ENCODE assay signal across 23 mouse cellular contexts in genomic region chr3:154208479-154208878, GRCm38 (mm10).
DNase-seq lines count a peak whose midpoint lies in the region; ATAC-seq and TF ChIP-seq lines count a peak whose summit lies in the region.
"Had no signal": no experiment of that assay in that cellular context is flagged by ENCODE, and none has a peak within 500 bp of the region (broad histone marks: within the 10 kb centered on the region; RNA-seq: fewer than 3 reads in every experiment).

No protein-coding gene starts in this region.

- no peaks in the 10 kb centered on the region for H3K36me3 ChIP-seq in forebrain, embryonic 11.5 days (ENCODE audit: control insufficient read depth, insufficient read depth, low read length)
- H3K36me3 ChIP-seq in forebrain, postnatal 0 days (ENCODE audit: insufficient read depth) = no peaks in the 10 kb centered on the region
- H3K36me3 ChIP-seq in CH12.LX (replicated peaks in 1 of 2; ENCODE audit: control insufficient read depth in 1 of 2, insufficient read depth in 1 of 2, low read length in 1 of 2) = no peaks in the 10 kb centered on the region
- no peaks in the 10 kb centered on the region for H3K36me3 ChIP-seq in ES-E14 (ENCODE audit: control insufficient read depth, insufficient read depth, low read length, poor library complexity, severe bottlenecking)
- H3K36me3 ChIP-seq in intestine, embryonic 16.5 days (ENCODE audit: control insufficient read depth, insufficient read depth, low read length) = no peaks in the 10 kb centered on the region
- H3K36me3 ChIP-seq: G1E had no signal

- no peak for TF ChIP-seq RAD21 in CH12.LX (IDR thresholded peaks at IDR 0.05; ENCODE audit: low read depth, low read length)

- no peaks in the 10 kb centered on the region for H3K9me3 ChIP-seq in forebrain, embryonic 11.5 days (ENCODE audit: control insufficient read depth, low read length)
- no peaks in the 10 kb centered on the region for H3K9me3 ChIP-seq in forebrain, postnatal 0 days (ENCODE audit: low read length)
- H3K9me3 ChIP-seq in CH12.LX (replicated peaks; ENCODE audit: low read length) = no peaks in the 10 kb centered on the region
- H3K9me3 ChIP-seq in ES-E14 (ENCODE audit: control insufficient read depth, insufficient read depth, low read depth, low read length) = no peaks in the 10 kb centered on the region
- no peaks in the 10 kb centered on the region for H3K9me3 ChIP-seq in intestine, embryonic 16.5 days (ENCODE audit: control insufficient read depth, low read length)

- no peak overlapping the region for H3K27ac ChIP-seq in forebrain, embryonic 11.5 days (ENCODE audit: low read depth, low read length)
- no peak overlapping the region for H3K27ac ChIP-seq in forebrain, postnatal 0 days (ENCODE audit: low read depth, low read length)
- H3K27ac ChIP-seq in CH12.LX (ENCODE audit: insufficient read depth, low read depth) = no peak overlapping the region
- no peak overlapping the region for H3K27ac ChIP-seq in ES-E14 (ENCODE audit: insufficient read depth, low read depth, low read length, poor library complexity, severe bottlenecking)
- no peak overlapping the region for H3K27ac ChIP-seq in intestine, embryonic 16.5 days (ENCODE audit: low read length)

- no peak for TF ChIP-seq CTCF in forebrain, postnatal 0 days (IDR thresholded peaks at IDR 0.05; ENCODE audit: low read depth)
- no peak for TF ChIP-seq CTCF in CH12.LX (conservative IDR thresholded peaks at IDR 0.05 in 1 of 2, IDR thresholded peaks at IDR 0.05 in 1 of 2; ENCODE audit: low read depth in 2 of 2, low read length in 2 of 2)

- TF ChIP-seq POLR2A in CH12.LX (IDR thresholded peaks at IDR 0.05; ENCODE audit: low read depth, low read length) = no peak

- no peaks in the 10 kb centered on the region for H3K79me2 ChIP-seq in CH12.LX (replicated peaks; ENCODE audit: control insufficient read depth, extremely low read depth, insufficient read depth, poor library complexity, severe bottlenecking)

- peak; percentile 4 for DNase-seq in forebrain, embryonic 11.5 days (ENCODE audit: low spot score)
- no peak for DNase-seq in forebrain, postnatal 0 days
- peak; percentile 9 for DNase-seq in heart, adult 11 months
- no peak for DNase-seq in heart, adult 9 months (ENCODE audit: low spot score in 2 of 2)
- no peak for DNase-seq in CH12.LX (ENCODE audit: extremely low read depth)
- no peak for DNase-seq in ES-E14 (ENCODE audit: low read depth, low spot score)
- no peak for DNase-seq in layer of hippocampus, postnatal 36 days
- DNase-seq: adrenal gland, adult 2 months; adrenal gland, adult 8-10 months; adrenal gland, postnatal 10 days; adrenal gland, postnatal 14 days; adrenal gland, postnatal 25 days; adrenal gland, postnatal 36 days; B cell, adult 2 months; cerebellum, adult 11 months; cerebellum, adult 11-12 months; cerebellum, adult 18-20 months; cerebellum, adult 2 months had no signal

- dilution Hi-C loops in CH12.LX (cut with MboI; ENCODE audit: extremely low pct_ligation_motif_present, extremely low pct_unique_long_range_greater_than_20kb, low sequenced_read_pairs) = no loop called here

- 91% methylated on average over 2 of the region's 2 CpGs for WGBS in forebrain, embryonic 11.5 days
- WGBS in forebrain, postnatal 0 days = 93% methylated on average over 2 of the region's 2 CpGs
- 91% methylated on average over 2 of the region's 2 CpGs for WGBS in intestine, embryonic 16.5 days

- H3K27me3 ChIP-seq in forebrain, embryonic 11.5 days (ENCODE audit: control insufficient read depth, insufficient read depth, low read length) = no peaks in the 10 kb centered on the region
- no peaks in the 10 kb centered on the region for H3K27me3 ChIP-seq in forebrain, postnatal 0 days (ENCODE audit: insufficient read depth, low read length)
- no peaks in the 10 kb centered on the region for H3K27me3 ChIP-seq in CH12.LX (replicated peaks)
- no peaks in the 10 kb centered on the region for H3K27me3 ChIP-seq in intestine, embryonic 16.5 days (replicated peaks; ENCODE audit: control insufficient read depth, insufficient read depth, low read length)
- H3K27me3 ChIP-seq: Patski had no signal

- no peak for TF ChIP-seq EP300 in CH12.LX (IDR thresholded peaks at IDR 0.05; ENCODE audit: low read length)

- H3K4me3 ChIP-seq in forebrain, embryonic 11.5 days (ENCODE audit: low read depth, low read length) = no peak overlapping the region
- H3K4me3 ChIP-seq in forebrain, postnatal 0 days (ENCODE audit: low read depth, low read length) = no peak overlapping the region
- no peak overlapping the region for H3K4me3 ChIP-seq in CH12.LX (replicated peaks in 1 of 3; ENCODE audit: low read depth in 2 of 3, low read length in 2 of 3, poor library complexity in 1 of 3)
- no peak overlapping the region for H3K4me3 ChIP-seq in ES-E14 (ENCODE audit: insufficient read depth in 1 of 2, low read depth in 1 of 2, low read length in 2 of 2, poor library complexity in 1 of 2, severe bottlenecking in 1 of 2)
- H3K4me3 ChIP-seq in intestine, embryonic 16.5 days (ENCODE audit: low read length) = no peak overlapping the region

- no peak for ATAC-seq in forebrain, embryonic 11.5 days (replicated peaks; ENCODE audit: low FRiP score)
- ATAC-seq in forebrain, postnatal 0 days = no peak
- no peak for ATAC-seq in intestine, embryonic 16.5 days
- ATAC-seq: activated CD4-positive, CD25-positive, alpha-beta regulatory T cell, adult 4 months; CD4-positive, CD25-positive, alpha-beta regulatory T cell, adult 4 months; Patski had no signal

- H3K4me2 ChIP-seq in forebrain, embryonic 11.5 days (ENCODE audit: low read depth, low read length, severe bottlenecking) = no peak overlapping the region
- H3K4me2 ChIP-seq in forebrain, postnatal 0 days (ENCODE audit: low read depth) = no peak overlapping the region
- no peak overlapping the region for H3K4me2 ChIP-seq in CH12.LX (ENCODE audit: insufficient read depth, low read depth, poor library complexity, severe bottlenecking)
- H3K4me2 ChIP-seq in intestine, embryonic 16.5 days (ENCODE audit: low read depth, low read length) = no peak overlapping the region

- H3K9ac ChIP-seq in forebrain, embryonic 11.5 days (ENCODE audit: low read length) = no peak overlapping the region
- H3K9ac ChIP-seq in forebrain, postnatal 0 days = no peak overlapping the region
- H3K9ac ChIP-seq in CH12.LX (ENCODE audit: insufficient read depth, low read depth) (no peak overlapping the region), ES-E14 (ENCODE audit: insufficient read depth, low read depth, low read length, poor library complexity, severe bottlenecking) (no peak overlapping the region)
- no peak overlapping the region for H3K9ac ChIP-seq in intestine, embryonic 16.5 days (ENCODE audit: low read depth, low read length)

- 0 out of 2 replicates have a peak, but pooled peaks cover 2% of the 10 kb centered on the region for H3K4me1 ChIP-seq in forebrain, embryonic 11.5 days (replicated peaks; ENCODE audit: control insufficient read depth, insufficient read depth, low read length)
- H3K4me1 ChIP-seq in forebrain, postnatal 0 days (ENCODE audit: insufficient read depth) = no peaks in the 10 kb centered on the region
- H3K4me1 ChIP-seq in CH12.LX (ENCODE audit: control insufficient read depth in 1 of 2, insufficient read depth in 2 of 2) (no peaks in the 10 kb centered on the region; a peak in 1 of 4 replicates), ES-E14 (ENCODE audit: control insufficient read depth in 2 of 2, insufficient read depth in 2 of 2, low read length in 2 of 2, poor library complexity in 1 of 2) (no peaks in the 10 kb centered on the region)
- H3K4me1 ChIP-seq in intestine, embryonic 16.5 days (ENCODE audit: control insufficient read depth, insufficient read depth, low read length) = no peaks in the 10 kb centered on the region

- in situ Hi-C loops in CH12.LX (cut with MboI; ENCODE audit: low pct_ligation_motif_present, low pct_unique_long_range_greater_than_20kb, low sequenced_read_pairs) (no loop called here), ES-E14 (cut with MboI; ENCODE audit: low sequenced_read_pairs in 2 of 2, unreplicated experiment in 2 of 2) (no loop called here)

TF ChIP-seq in CH12.LX, 34 proteins besides CTCF, POLR2A, EP300 and RAD21:
- TF ChIP-seq POLR2AphosphoS2 (IDR thresholded peaks at IDR 0.05; ENCODE audit: low read depth, low read length) (no peak), HCFC1 (IDR thresholded peaks at IDR 0.05; ENCODE audit: low read depth, low read length) (peak; percentile 51)

TF ChIP-seq in ES-E14, 5 proteins besides CTCF, POLR2A, EP300 and RAD21:
- TF ChIP-seq CHD2 (IDR thresholded peaks at IDR 0.05; ENCODE audit: low read depth, low read length) = no peak
- TF ChIP-seq HCFC1 (IDR thresholded peaks at IDR 0.05; ENCODE audit: borderline replicate concordance, insufficient read depth, low read length) = 0 out of 2 replicates have a peak, but pooled peaks have one; percentile 71
- no peak for TF ChIP-seq MAFK (IDR thresholded peaks at IDR 0.05; ENCODE audit: insufficient read depth, low read depth, low read length)
- no peak for TF ChIP-seq ZC3H11A (IDR thresholded peaks at IDR 0.05; ENCODE audit: borderline replicate concordance, low read depth, low read length)
- TF ChIP-seq ZNF384 (IDR thresholded peaks at IDR 0.05; ENCODE audit: low read depth, low read length) = no peak

Comparison
In these comparisons a context has a peak if more than half of its experiments do, and no peak if none do; other contexts are left out.
1. DNase-seq: peak in forebrain, embryonic 11.5 days (single experiment) and heart, adult 11 months (single experiment); none in forebrain, postnatal 0 days (single experiment), heart, adult 9 months (0 of 2), CH12.LX (single experiment), ES-E14 (single experiment) and layer of hippocampus, postnatal 36 days (0 of 2).